Mouse (Mus musculus) kidney, embryonic 14.5 days (tissue): Measurements from ENCODE around the gene Pkd1l1. TPM values are rescaled to one million over a fixed set of nuclear protein-coding genes. Genes with fewer than 3 reads are reported as not detected.

ENCODE experiments used
- ATAC-seq: fragments of 200-750 bp; cut with Nextera tagmentation; 2 replicates; pipeline ENCODE4 v1.8.0; 2017; ENCODE audit warnings: moderate number of reproducible peaks, mild to moderate bottlenecking, moderate TSS enrichment, moderate library complexity; ENCODE audit not compliant: low FRiP score, low TSS enrichment
- H3K27ac ChIP-seq: fragments of 300-500 bp; sonication (generic); 2 replicates; pipeline ENCODE4 v1.5.1; 2014; ENCODE audit warnings: low read depth, mild to moderate bottlenecking, low read length, moderate library complexity, mixed read lengths
- H3K27me3 ChIP-seq: fragments of 300-500 bp; sonication (generic); 2 replicates; pipeline ENCODE4 v1.6.1; 2014; ENCODE audit warnings: mild to moderate bottlenecking, low read length; ENCODE audit not compliant: control insufficient read depth, insufficient read depth
- H3K36me3 ChIP-seq: fragments of 300-500 bp; sonication (generic); 2 replicates; pipeline ENCODE4 v1.6.1; 2014; ENCODE audit warnings: low read length, mixed read lengths; ENCODE audit not compliant: control insufficient read depth, insufficient read depth
- H3K4me1 ChIP-seq: fragments of 300-500 bp; sonication (generic); 2 replicates; pipeline ENCODE4 v1.6.1; 2014; ENCODE audit warnings: low read length, mixed read lengths; ENCODE audit not compliant: control insufficient read depth, insufficient read depth
- H3K4me2 ChIP-seq: fragments of 300-500 bp; sonication (generic); replicated peaks from 2 replicates; pipeline ENCODE4 v1.6.1; 2014; ENCODE audit warnings: low read depth, mild to moderate bottlenecking, low read length
- H3K4me3 ChIP-seq: fragments of 300-500 bp; sonication (generic); 2 replicates; pipeline ENCODE4 v1.5.1; 2014; ENCODE audit warnings: mild to moderate bottlenecking, low read length
- H3K9ac ChIP-seq: fragments of 300-500 bp; sonication (generic); 2 replicates; pipeline ENCODE4 v1.6.1; 2014; ENCODE audit warnings: low read depth, mild to moderate bottlenecking, low read length, moderate library complexity
- H3K9me3 ChIP-seq: fragments of 300-500 bp; sonication (generic); 2 replicates; pipeline ENCODE4 v1.6.1; 2016; ENCODE audit warnings: low read length; ENCODE audit not compliant: control insufficient read depth
- WGBS: fragments of 180-500 bp; shearing (Covaris S2); extraction: QIAGEN DNeasy Blood & Tissue Kit; methylation state at CpG from one replicate; pipeline ENCODE4 v1.1.7; 2014; 5-methylcytosine and 5-hydroxymethylcytosine counted together
- polyA plus RNA-seq: library from polyadenylated mRNA; unstranded; fragments of >200 nt; fragmentation: Nextera tagmentation; extraction: Ambion mirVana; gene quantifications from 2 replicates; pipeline ENCODE4 v1.2.1, GENCODE M21; 2014

Gene Pkd1l1
- polyA plus RNA-seq, 1 experiment from 2014 or later = 0.12 TPM

DNA sequence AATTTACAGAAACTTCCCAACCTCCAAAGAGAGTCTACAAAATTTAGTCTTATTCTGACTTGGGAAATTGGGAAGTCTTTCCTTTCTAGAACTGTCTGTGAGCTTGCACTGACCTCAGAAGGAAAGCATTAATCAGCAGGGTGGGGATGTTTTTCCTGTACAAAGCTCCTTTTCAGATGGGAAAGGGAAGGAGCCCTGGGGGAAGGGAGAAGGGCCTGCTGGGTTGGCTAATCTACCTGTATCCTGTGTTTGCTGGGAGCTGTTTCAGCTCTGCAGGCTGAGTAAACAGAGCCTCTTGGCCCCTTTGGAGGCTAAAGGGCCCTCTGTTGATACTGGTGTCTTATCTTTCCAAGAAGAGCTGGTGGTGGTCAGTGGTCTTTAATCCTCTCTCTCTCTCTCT is 13.0 kb upstream of the Pkd1l1 start:
- no peak for ATAC-seq

DNA sequence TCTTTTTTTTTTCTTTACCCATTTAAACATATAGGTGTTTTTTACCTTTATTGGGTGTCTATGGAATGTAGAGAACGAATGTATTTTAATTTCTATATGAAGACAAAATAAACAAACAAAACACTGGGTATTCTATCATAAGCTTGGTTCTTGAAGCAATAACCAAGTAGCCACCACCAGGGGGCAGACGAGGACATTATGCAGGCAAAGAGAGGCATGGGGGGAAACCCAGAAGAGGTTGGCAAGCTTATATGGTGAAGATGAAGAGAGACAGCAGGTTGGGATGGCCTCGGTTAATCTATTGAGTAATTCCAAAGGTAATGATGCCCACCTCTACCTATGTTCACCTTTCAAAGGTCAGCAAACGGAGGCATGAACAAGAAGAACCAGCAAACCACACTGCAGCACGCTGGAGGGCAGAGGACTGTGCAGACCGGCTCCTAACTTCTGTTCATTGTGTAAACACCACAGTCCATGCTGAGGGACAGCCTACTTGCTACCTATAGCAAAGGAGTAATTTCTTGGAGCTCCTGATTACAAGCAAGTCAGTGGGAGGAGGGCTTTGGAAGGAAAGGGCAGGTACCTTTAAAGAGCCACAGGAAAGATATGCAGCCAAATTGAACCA is 10.3 kb upstream of the Pkd1l1 start:
- Histone ChIP-seq H3K4me3 (no peak overlapping the region), H3K4me1 (no peaks in the 10 kb centered on the region), H3K4me2 (no peak overlapping the region), H3K9me3 (no peaks in the 10 kb centered on the region), H3K9ac (no peak overlapping the region), H3K27ac (no peak overlapping the region), H3K27me3 (no peaks in the 10 kb centered on the region), H3K36me3 (no peaks in the 10 kb centered on the region)
- no peak for ATAC-seq
- WGBS = 43% methylated on average over 6 of the region's 6 CpGs

More for the DNA sequence above, 13.0 kb upstream of the Pkd1l1 start:
- Histone ChIP-seq H3K9ac (no peak overlapping the region), H3K4me3 (no peak overlapping the region), H3K4me1 (no peaks in the 10 kb centered on the region), H3K27me3 (no peaks in the 10 kb centered on the region), H3K9me3 (no peaks in the 10 kb centered on the region), H3K4me2 (no peak overlapping the region), H3K27ac (no peak overlapping the region), H3K36me3 (no peaks in the 10 kb centered on the region; the same call in 1 of the 2 replicates)

DNA sequence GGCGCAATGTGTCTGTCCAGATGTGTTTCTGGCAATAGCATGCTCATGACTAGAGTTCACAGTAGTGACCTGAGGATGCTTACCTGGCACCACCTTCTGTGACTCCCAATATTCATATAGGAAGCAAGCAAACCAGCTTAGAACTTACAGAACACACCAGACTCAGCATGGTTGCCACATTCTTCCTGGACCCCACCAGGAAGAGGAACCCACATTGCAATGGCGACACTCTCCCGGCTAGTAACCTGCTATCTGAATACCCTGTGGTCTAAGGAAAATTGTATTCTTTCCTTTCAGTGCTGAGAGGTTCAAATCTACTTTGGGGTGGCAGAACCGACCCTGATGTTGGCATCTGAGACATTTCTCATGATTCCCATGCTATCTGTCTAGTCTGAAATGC is 5.1 kb upstream of the Pkd1l1 start:
- WGBS = 86% methylated on average over 4 of the region's 4 CpGs
- no peak overlapping the region for H3K27ac ChIP-seq
- no peak for ATAC-seq
- no peaks in the 10 kb centered on the region for H3K4me1 ChIP-seq
- H3K4me2 ChIP-seq = no peak overlapping the region
- H3K9ac ChIP-seq = no peak overlapping the region
- H3K36me3 ChIP-seq = no peaks in the 10 kb centered on the region
- H3K27me3 ChIP-seq = no peaks in the 10 kb centered on the region
- H3K9me3 ChIP-seq = no peaks in the 10 kb centered on the region
- H3K4me3 ChIP-seq = no peak overlapping the region

DNA sequence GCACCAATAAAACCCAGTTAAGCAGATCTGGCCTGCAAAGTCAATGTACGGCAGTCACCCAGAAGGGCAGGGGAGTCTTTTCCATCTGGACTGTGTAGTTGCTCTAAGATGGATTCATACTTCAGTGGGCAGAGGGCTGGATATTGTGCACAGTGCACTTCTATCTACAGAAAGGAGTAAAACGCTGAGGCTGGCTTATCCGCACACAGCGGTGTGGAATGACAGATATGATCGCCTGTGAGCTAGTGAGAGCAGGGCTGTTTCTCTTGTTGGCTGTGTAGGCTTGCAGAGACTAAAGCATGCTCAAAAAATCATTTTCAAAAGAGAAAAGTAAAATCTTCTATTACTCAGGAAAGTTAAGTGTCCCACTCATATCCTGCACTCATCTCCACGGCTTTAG is 973 bp downstream of the Pkd1l1 start:
- no peak overlapping the region for H3K4me2 ChIP-seq
- no peak for ATAC-seq
- no peak overlapping the region for H3K27ac ChIP-seq
- 85% methylated on average over 6 of the region's 6 CpGs for WGBS
- no peak overlapping the region for H3K4me3 ChIP-seq
- no peaks in the 10 kb centered on the region for H3K36me3 ChIP-seq
- H3K4me1 ChIP-seq = no peaks in the 10 kb centered on the region
- H3K27me3 ChIP-seq = no peaks in the 10 kb centered on the region
- H3K9me3 ChIP-seq = no peaks in the 10 kb centered on the region
- no peak overlapping the region for H3K9ac ChIP-seq

DNA sequence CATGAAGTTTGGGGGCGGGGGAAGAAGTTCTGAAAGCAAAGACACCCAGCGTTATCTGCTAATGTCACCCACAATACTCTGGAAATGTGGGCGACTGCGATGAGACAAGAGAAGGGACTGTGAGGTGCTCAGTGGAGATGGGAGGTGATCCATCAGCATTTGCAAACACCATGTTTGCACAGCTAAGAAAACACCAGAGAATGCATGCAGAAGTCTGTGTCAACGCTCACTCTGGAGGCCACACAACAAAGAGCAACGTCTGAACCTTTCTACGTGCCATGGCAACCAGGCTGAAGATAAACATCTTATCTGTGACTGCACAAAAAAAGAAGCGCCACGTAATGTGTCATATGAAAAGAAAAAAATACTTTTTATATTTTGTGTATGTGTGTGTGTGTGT is 2.6 kb downstream of the Pkd1l1 start:
- Histone ChIP-seq H3K4me3 (no peak overlapping the region), H3K4me2 (no peak overlapping the region), H3K4me1 (no peaks in the 10 kb centered on the region), H3K9me3 (no peaks in the 10 kb centered on the region), H3K27ac (no peak overlapping the region), H3K9ac (no peak overlapping the region), H3K27me3 (no peaks in the 10 kb centered on the region), H3K36me3 (no peaks in the 10 kb centered on the region)
- WGBS = 69% methylated on average over 9 of the region's 9 CpGs
- ATAC-seq = no peak

DNA sequence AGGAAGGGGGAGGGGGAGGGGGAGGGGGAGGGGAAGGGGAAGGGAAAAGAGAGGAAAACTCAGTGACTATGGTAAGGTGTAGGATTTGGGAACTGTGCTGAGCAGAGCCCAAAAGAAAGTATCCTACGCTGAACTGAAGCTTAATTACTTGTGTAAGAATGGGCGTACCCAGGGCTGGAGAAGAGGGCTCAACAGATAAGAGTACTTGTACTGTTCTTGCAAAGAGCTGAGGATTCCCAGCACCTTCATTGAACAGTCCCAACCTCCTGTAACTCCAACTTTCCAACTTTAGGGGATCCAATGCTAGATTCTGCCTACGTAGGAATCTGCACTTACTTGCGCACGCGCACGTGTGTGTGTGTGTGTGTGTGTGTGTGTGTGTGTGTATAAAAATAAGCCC is 5.0 kb downstream of the Pkd1l1 start:
- no peaks in the 10 kb centered on the region for H3K36me3 ChIP-seq
- H3K9ac ChIP-seq = no peak overlapping the region
- no peaks in the 10 kb centered on the region for H3K27me3 ChIP-seq
- H3K4me2 ChIP-seq = no peak overlapping the region
- no peak overlapping the region for H3K27ac ChIP-seq
- H3K9me3 ChIP-seq = no peaks in the 10 kb centered on the region
- 94% methylated on average over 7 of the region's 7 CpGs for WGBS
- no peak overlapping the region for H3K4me3 ChIP-seq
- H3K4me1 ChIP-seq = no peaks in the 10 kb centered on the region
- ATAC-seq = no peak

DNA sequence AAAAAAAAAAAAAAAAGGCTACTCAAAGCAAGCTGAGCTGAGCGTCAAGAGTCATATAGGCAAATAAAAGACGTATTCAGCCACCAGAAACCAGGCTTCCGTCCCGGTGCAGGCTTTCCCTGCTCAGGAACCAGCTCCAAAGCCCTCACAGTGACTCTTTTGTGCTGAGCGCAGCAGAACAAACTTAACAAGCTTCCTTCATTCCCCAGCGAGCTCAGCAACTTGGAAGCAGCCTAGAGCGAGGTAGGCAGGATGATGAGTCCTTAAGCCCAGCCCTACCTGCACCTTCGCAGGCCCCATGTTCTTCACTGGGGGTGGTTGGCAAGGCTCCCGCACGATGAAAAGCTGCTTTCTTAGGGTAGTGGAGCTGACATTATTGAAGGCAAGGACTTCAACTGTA is 14.5 kb downstream of the Pkd1l1 start:
- no peaks in the 10 kb centered on the region for H3K27me3 ChIP-seq
- no peak overlapping the region for H3K27ac ChIP-seq
- no peaks in the 10 kb centered on the region for H3K9me3 ChIP-seq
- no peak for ATAC-seq
- H3K9ac ChIP-seq = no peak overlapping the region
- no peak overlapping the region for H3K4me3 ChIP-seq
- WGBS = 64% methylated on average over 10 of the region's 10 CpGs
- H3K36me3 ChIP-seq = no peaks in the 10 kb centered on the region
- H3K4me1 ChIP-seq = no peaks in the 10 kb centered on the region
- no peak overlapping the region for H3K4me2 ChIP-seq

DNA sequence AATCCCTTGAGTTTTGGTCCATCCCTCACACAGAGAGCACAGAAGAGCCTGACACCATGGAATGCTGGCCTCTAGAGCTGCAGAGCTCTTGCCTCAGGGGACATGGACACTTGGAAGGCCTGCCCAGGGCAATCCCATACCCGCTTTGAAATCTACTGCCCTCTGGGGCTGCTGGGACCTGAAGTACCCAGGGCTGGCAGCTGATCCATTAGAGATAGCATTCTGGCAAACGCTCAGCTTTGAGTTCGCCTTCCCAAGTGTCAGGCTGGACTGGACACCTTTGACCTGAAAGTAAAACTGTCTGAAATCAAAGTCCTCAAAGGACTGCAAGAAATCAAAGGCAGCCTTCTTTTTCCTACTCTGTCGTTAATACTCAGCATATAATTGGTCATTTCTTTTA is 15.0 kb downstream of the Pkd1l1 start:
- no peaks in the 10 kb centered on the region for H3K27me3 ChIP-seq
- H3K36me3 ChIP-seq = no peaks in the 10 kb centered on the region
- WGBS = 36% methylated on average over 4 of the region's 4 CpGs
- H3K4me1 ChIP-seq = no peaks in the 10 kb centered on the region
- H3K9me3 ChIP-seq = no peaks in the 10 kb centered on the region
- H3K9ac ChIP-seq = no peak overlapping the region
- H3K4me2 ChIP-seq = no peak overlapping the region
- ATAC-seq = 0 out of 2 replicates have a peak, but pooled peaks have one; percentile 48
- H3K27ac ChIP-seq = no peak overlapping the region
- H3K4me3 ChIP-seq = no peak overlapping the region

DNA sequence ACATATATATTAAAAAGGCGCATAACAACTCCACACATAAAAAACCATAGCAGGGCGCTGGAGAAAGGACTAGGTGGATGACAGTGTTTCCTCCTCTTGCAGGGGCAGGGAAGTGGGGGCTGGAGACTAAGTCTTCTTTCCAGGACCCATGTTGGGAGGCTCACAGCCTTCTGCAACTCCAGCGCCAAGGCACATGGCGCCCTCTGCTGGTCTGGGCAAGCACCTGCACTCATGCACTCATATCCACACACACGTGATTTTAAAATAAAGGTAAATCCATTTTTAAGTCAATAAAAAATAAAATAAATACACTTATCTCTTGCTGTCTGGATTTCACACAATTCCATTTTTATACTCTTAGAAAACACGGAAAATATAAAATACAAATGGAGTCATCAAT is 16.0 kb downstream of the Pkd1l1 start:
- Histone ChIP-seq H3K9ac (no peak overlapping the region), H3K27me3 (no peaks in the 10 kb centered on the region), H3K36me3 (no peaks in the 10 kb centered on the region), H3K27ac (no peak overlapping the region), H3K4me2 (no peak overlapping the region), H3K4me1 (no peaks in the 10 kb centered on the region), H3K9me3 (no peaks in the 10 kb centered on the region), H3K4me3 (no peak overlapping the region)
- 65% methylated on average over 6 of the region's 6 CpGs for WGBS
- ATAC-seq = no peak
